Mouse (Mus musculus) kidney, postnatal 36 days (tissue): ENCODE data around the gene Coq7.

ENCODE experiments used
- DNase-seq, 2 experiments: peaks; one replicate each; pipeline ENCODE4 v3.0.0; 2021 to 2022; ENCODE audit warnings: mixed read lengths in 2 of 2

Coq7 gene

DNA sequence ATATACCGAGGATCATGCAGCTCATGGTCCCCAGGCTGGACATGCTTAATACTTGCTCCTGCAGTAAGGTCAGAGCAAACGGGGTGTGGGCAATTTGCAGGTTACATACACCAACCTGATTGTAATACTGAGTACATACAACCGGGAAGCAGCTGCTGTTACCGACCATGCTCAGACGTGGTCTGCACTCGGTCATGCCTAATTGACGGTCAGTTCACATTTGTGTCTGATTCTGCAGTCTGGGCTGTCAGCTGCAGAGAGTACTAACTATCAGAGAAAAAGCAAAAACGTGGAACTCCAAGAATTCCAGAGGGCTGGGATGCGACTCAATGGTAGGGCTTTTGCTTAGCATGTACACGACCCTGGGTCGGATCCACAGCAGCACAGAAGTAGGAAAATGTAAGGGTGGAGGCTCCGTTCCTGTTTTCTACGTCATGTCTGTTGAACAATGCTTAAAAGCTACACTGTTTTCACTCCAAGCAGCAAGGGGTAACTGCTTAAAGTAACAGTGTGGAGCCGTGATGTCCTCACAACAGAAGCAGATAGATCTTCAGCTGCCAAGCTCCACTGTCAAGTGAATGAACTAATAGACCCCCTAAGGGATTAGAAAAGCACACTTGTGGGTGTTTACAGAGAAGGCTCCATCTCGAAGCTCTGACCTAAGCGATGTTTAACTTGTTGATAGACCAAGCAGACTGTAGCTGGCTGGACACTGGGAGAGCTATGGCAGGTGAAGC, 71.6 kb downstream of the Coq7 start:
- no peak for DNase-seq
